Comparison of ENCODE assay signal across 26 mouse cellular contexts in the genomic region with DNA sequence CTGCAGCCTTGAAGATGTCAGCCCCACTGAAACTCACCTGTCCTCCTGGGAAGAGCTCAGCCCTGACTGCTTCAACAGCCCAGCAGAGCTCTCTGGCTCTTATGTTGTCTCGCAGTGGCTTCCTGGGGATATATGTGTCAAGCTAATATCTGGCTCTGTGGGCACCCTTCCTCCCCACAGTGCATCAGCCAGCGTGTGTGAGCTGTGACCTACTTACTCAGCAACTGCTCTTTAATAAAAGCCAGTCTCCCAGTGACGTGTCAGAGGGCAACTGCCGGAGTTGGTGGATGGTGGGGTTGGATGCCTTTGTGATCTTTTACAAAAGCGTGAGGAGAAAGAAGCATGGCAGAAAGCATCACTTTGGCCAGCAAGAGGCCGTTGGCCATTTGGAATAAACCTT. TPM values are rescaled to one million over a fixed set of nuclear protein-coding genes. Genes with fewer than 3 reads are reported as not detected.
A peak's percentile ranks its signal among the peaks of the same experiment; 100 is the strongest.
DNase-seq lines count a peak whose midpoint lies in the region; ATAC-seq lines count a peak whose summit lies in the region.
"Had no signal": no experiment of that assay in that cellular context is flagged by ENCODE, and none has a peak within 500 bp of the region (broad histone marks: within the 10 kb centered on the region; RNA-seq: fewer than 3 reads in every experiment).

No protein-coding gene starts in this region.

- peaks cover 23% of the 10 kb centered on the region for H3K36me3 ChIP-seq in megakaryocyte, embryonic 14.5 days (replicated peaks; ENCODE audit: low read length)
- H3K36me3 ChIP-seq: heart, embryonic 15.5 days; kidney, embryonic 15.5 days; liver, embryonic 12.5 days had no signal

- peak; percentile 34 to 41 for DNase-seq in cerebellum, postnatal 25 days
- DNase-seq in cerebellum, postnatal 36 days, result no peak
- DNase-seq in adipocyte (ENCODE audit: low spot score), result peak; percentile 16
- peak; percentile 72 for DNase-seq in retina, postnatal 1 day
- no peak for DNase-seq in adrenal gland, adult 2 months
- DNase-seq: adrenal gland, postnatal 10 days; cerebellum, adult 18-20 months; cerebellum, postnatal 14 days; gastrocnemius, postnatal 36 days; kidney, adult 18-20 months; kidney, postnatal 36 days; layer of hippocampus, postnatal 36 days; left cerebral cortex, postnatal 4 days; liver, postnatal 0 days; lung, postnatal 4 days; right cerebral cortex, adult 18-20 months; spleen, adult 18-20 months; thymus, adult 18-20 months; thymus, postnatal 36 days had no signal

- no peaks in the 10 kb centered on the region for H3K9me3 ChIP-seq in megakaryocyte, embryonic 14.5 days
- H3K9me3 ChIP-seq: heart, embryonic 15.5 days; kidney, embryonic 15.5 days; liver, embryonic 12.5 days had no signal

- peaks cover 18% of the 10 kb centered on the region for H3K27me3 ChIP-seq in megakaryocyte, embryonic 14.5 days (replicated peaks)
- H3K27me3 ChIP-seq: heart, embryonic 15.5 days; kidney, embryonic 15.5 days had no signal

- peaks cover 87% of the 10 kb centered on the region for H3K4me1 ChIP-seq in megakaryocyte, embryonic 14.5 days
- H3K4me1 ChIP-seq: liver, embryonic 12.5 days had no signal

- ATAC-seq in megakaryocyte, adult 5-6 weeks (ENCODE audit: poor library complexity, severe bottlenecking), result no peak
- ATAC-seq: forebrain, embryonic 14.5 days; hindbrain, embryonic 16.5 days; liver, embryonic 12.5 days; liver, postnatal 0 days had no signal

- peak overlapping the region; percentile 81 for H3K4me3 ChIP-seq in megakaryocyte, embryonic 14.5 days (replicated peaks)
- H3K4me3 ChIP-seq: heart, embryonic 15.5 days; kidney, embryonic 15.5 days; liver, embryonic 12.5 days had no signal

RNA-seq across cellular contexts. Expression of a gene that starts 42.8 kb away (rescaled TPM):
- 4.1 and 4.3 TPM in 2 replicates for polyA plus RNA-seq in megakaryocyte, embryonic 14.5 days (2012; ENCODE audit: insufficient read depth, low replicate concordance)
- total RNA-seq in megakaryocyte, adult 5-6 weeks (2015), result 3.5 and 3.6 TPM in 2 replicates
- total RNA-seq in megakaryocyte, adult 5-6 weeks (2017), result 4.2 and 5.1 TPM in 2 replicates
- 10 to 100 TPM in 1 of 2 experiments, 1 to 10 TPM in 1; 9.7 to 18.3 TPM for total RNA-seq in adrenal gland, adult 2 months (2021)
- 3.6 and 4.6 TPM in 2 replicates for polyA plus RNA-seq in adrenal gland, adult 2 months (2012; rRNA removed)

Comparison
In these comparisons a context has a peak if more than half of its experiments do, and no peak if none do; other contexts are left out.
1. DNase-seq: peak in cerebellum, postnatal 25 days (2 of 2), adipocyte (single experiment) and retina, postnatal 1 day (single experiment); none in cerebellum, postnatal 36 days (0 of 2) and adrenal gland, adult 2 months (single experiment).